ENCODE assay signal across 23 mouse cellular contexts in the genomic region with DNA sequence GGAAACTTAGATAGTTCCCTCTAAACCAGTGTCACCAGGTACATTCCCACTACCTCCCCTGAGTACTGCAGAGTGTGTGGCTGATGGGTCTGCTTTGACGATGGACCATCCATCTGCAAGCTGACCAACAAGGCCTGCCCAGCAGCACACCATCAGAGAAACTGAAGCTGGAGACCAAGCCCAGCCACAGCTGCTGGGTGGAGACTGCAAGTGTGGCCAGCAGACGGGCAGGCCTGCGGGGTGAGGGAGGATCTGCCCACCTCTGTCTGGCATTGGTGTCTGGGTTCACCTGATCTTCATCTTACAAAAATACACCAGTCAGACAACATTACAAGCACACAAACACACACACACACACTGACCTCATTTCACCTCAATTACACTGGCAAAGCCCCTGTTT.
"Had no signal": no experiment of that assay in that cellular context is flagged by ENCODE, and none has a peak within 500 bp of the region (broad histone marks: within the 10 kb centered on the region; RNA-seq: fewer than 3 reads in every experiment).

No protein-coding gene starts in this region.

- H3K36me3 ChIP-seq: kidney, embryonic 15.5 days; limb, embryonic 12.5 days; limb, embryonic 15.5 days; lung, embryonic 15.5 days; midbrain, embryonic 12.5 days; midbrain, embryonic 15.5 days; neural tube, embryonic 12.5 days; neural tube, embryonic 15.5 days had no signal

- H3K4me3 ChIP-seq: kidney, embryonic 15.5 days; limb, embryonic 12.5 days; limb, embryonic 15.5 days; lung, embryonic 15.5 days; midbrain, embryonic 12.5 days; midbrain, embryonic 15.5 days; neural tube, embryonic 12.5 days; neural tube, embryonic 15.5 days had no signal

- DNase-seq: kidney, adult 11 months; kidney, adult 8-10 months; kidney, postnatal 10 days; kidney, postnatal 36 days; left cerebral cortex, postnatal 4 days; lung, adult 18-20 months; lung, postnatal 14 days; right cerebral cortex, adult 18-20 months; right cerebral cortex, postnatal 14 days; right cerebral cortex, postnatal 4 days; thymus, adult 2 months; thymus, postnatal 14 days; thymus, postnatal 4 days had no signal

- H3K9me3 ChIP-seq: kidney, embryonic 15.5 days; limb, embryonic 15.5 days; lung, embryonic 15.5 days; midbrain, embryonic 12.5 days; midbrain, embryonic 15.5 days; neural tube, embryonic 12.5 days; neural tube, embryonic 15.5 days had no signal

- H3K4me1 ChIP-seq: kidney, embryonic 15.5 days; limb, embryonic 12.5 days; limb, embryonic 15.5 days; lung, embryonic 15.5 days; midbrain, embryonic 12.5 days; midbrain, embryonic 15.5 days; neural tube, embryonic 12.5 days; neural tube, embryonic 15.5 days had no signal

- H3K4me2 ChIP-seq: kidney, embryonic 15.5 days; limb, embryonic 12.5 days; limb, embryonic 15.5 days; lung, embryonic 15.5 days; midbrain, embryonic 12.5 days; midbrain, embryonic 15.5 days; neural tube, embryonic 12.5 days; neural tube, embryonic 15.5 days had no signal

- ATAC-seq: midbrain, embryonic 15.5 days had no signal

- H3K27me3 ChIP-seq: kidney, embryonic 15.5 days; limb, embryonic 12.5 days; limb, embryonic 15.5 days; lung, embryonic 15.5 days; midbrain, embryonic 12.5 days; midbrain, embryonic 15.5 days; neural tube, embryonic 12.5 days; neural tube, embryonic 15.5 days had no signal

- H3K27ac ChIP-seq: kidney, embryonic 15.5 days; limb, embryonic 12.5 days; limb, embryonic 15.5 days; liver, embryonic 14.5 days; lung, embryonic 15.5 days; macrophage; midbrain, embryonic 12.5 days; midbrain, embryonic 15.5 days; neural tube, embryonic 12.5 days; neural tube, embryonic 15.5 days had no signal

- H3K9ac ChIP-seq: kidney, embryonic 15.5 days; limb, embryonic 12.5 days; limb, embryonic 15.5 days; liver, embryonic 14.5 days; lung, embryonic 15.5 days; midbrain, embryonic 12.5 days; midbrain, embryonic 15.5 days; neural tube, embryonic 12.5 days; neural tube, embryonic 15.5 days had no signal
